Mouse (Mus musculus) heart, postnatal 36 days (tissue): ENCODE data around the gene Muc1. TPM values are rescaled to one million over a fixed set of nuclear protein-coding genes. Genes with fewer than 3 reads are reported as not detected.

Experiments
- DNase-seq, 2 experiments: peaks; one replicate each; pipeline ENCODE4 v3.0.0; 2021 to 2022
- intact Hi-C: fragments of 180-260 bp; cut with DNase I; formaldehyde crosslinking; loops from one replicate; pipeline ENCODE4 v1.15.1; 2025
- total RNA-seq, 2 experiments: library from RNA; stranded (reverse); gene quantifications; 2 replicates each; pipeline ENCODE4 v1.2.3; 2021

Gene Muc1
- total RNA-seq, 2 experiments from 2014 or later: 0.14 to 0.46 TPM

- intact Hi-C loops: no loop called here
- no peak for DNase-seq
These were observed 3.0 kb downstream of the Muc1 start for GRCm38 (mm10) chr3:89231772-89232275.

- no peak for DNase-seq
- intact Hi-C loops: no loop called here
These were observed 3.8 kb downstream of the Muc1 start for GRCm38 (mm10) chr3:89232614-89233013.

- DNase-seq: peak; percentile 22 to 24
- intact Hi-C loops: no loop called here
These were observed 4.8 kb downstream of the Muc1 start for GRCm38 (mm10) chr3:89233562-89234110.

- DNase-seq: no peak
- intact Hi-C loops: no loop called here
These were observed 7.7 kb downstream of the Muc1 start for GRCm38 (mm10) chr3:89236516-89236915.

GRCm38 (mm10) chr3:89237682-89238081 lies 8.8 kb downstream of the Muc1 start:
- intact Hi-C loops: no loop called here
- no peak for DNase-seq

- intact Hi-C loops: no loop called here
- no peak for DNase-seq
These were observed 9.6 kb downstream of the Muc1 start for GRCm38 (mm10) chr3:89238494-89238893.

- intact Hi-C loops: no loop called here
- peak in 1 of 2 experiments; percentile 67 for DNase-seq
These were observed 13.6 kb downstream of the Muc1 start for GRCm38 (mm10) chr3:89242331-89242895.

GRCm38 (mm10) chr3:89243609-89244008 lies 14.8 kb downstream of the Muc1 start:
- intact Hi-C loops: no loop called here
- DNase-seq: no peak

- intact Hi-C loops: no loop called here
- no peak for DNase-seq
These were observed 15.5 kb downstream of the Muc1 start for GRCm38 (mm10) chr3:89244158-89244981.

- no peak for DNase-seq
- intact Hi-C loops: no loop called here
These were observed 16.3 kb downstream of the Muc1 start for GRCm38 (mm10) chr3:89244982-89245687.

GRCm38 (mm10) chr3:89245688-89246171 lies 16.9 kb downstream of the Muc1 start, which contains the start of gene Krtcap2:
Krtcap2 (plus strand) TSS chr3:89245966.
- intact Hi-C loops: no loop called here
- DNase-seq: peak; percentile 32 to 48

- peak; percentile 90 to 93 for DNase-seq
- intact Hi-C loops: no loop called here
These were observed 17.6 kb downstream of the Muc1 start, which contains the start of gene Trim46 for GRCm38 (mm10) chr3:89246261-89247100. Trim46 (minus strand) TSS chr3:89246309.

GRCm38 (mm10) chr3:89247466-89247865 lies 18.6 kb downstream of the Muc1 start:
- no peak for DNase-seq
- intact Hi-C loops: no loop called here

GRCm38 (mm10) chr3:89250435-89251040 lies 21.7 kb downstream of the Muc1 start:
- peak; percentile 75 to 79 for DNase-seq
- intact Hi-C loops: loop anchor here (1.0 to 5.0 kb wide), 3 partner anchors 32 to 102 kb away; no protein-coding TSS in a partner anchor

GRCm38 (mm10) chr3:89251365-89251895 lies 22.6 kb downstream of the Muc1 start:
- peak; percentile 68 to 81 for DNase-seq
- intact Hi-C loops: loop anchor here (5.0 kb wide), 1 partner anchor 101 kb away; no protein-coding TSS in a partner anchor

GRCm38 (mm10) chr3:89254994-89255393 lies 26.1 kb downstream of the Muc1 start:
- intact Hi-C loops: loop anchor here (5.0 kb wide), 1 partner anchor 97 kb away; no protein-coding TSS in a partner anchor
- no peak for DNase-seq

- peak in 1 of 2 experiments; percentile 26 for DNase-seq
- intact Hi-C loops: no loop called here
These were observed 27.3 kb downstream of the Muc1 start for GRCm38 (mm10) chr3:89256177-89256576.

GRCm38 (mm10) chr3:89259076-89259475 lies 30.2 kb downstream of the Muc1 start, which contains the start of gene Dpm3:
Dpm3 (plus strand) TSS chr3:89259358.
- DNase-seq: no peak
- intact Hi-C loops: no loop called here

GRCm38 (mm10) chr3:89260211-89260610 lies 31.4 kb downstream of the Muc1 start:
- intact Hi-C loops: loop anchor here (10.0 kb wide), 1 partner anchor 585 kb away; no protein-coding TSS in a partner anchor
- DNase-seq: no peak
